Mouse (Mus musculus) gastrocnemius, adult 2 months (tissue): ENCODE data around the gene Ifit1bl2. TPM values are rescaled to one million over a fixed set of nuclear protein-coding genes. Genes with fewer than 3 reads are reported as not detected.
A peak's percentile ranks its signal among the peaks of the same experiment; 100 is the strongest.
"Not testable (repeated sequence)": the region's sequence is repeated elsewhere in the genome, so short reads cannot be mapped to it uniquely, and the experiment has no call there.

Source experiments
- DNase-seq: peaks from one replicate; pipeline ENCODE4 v3.0.0; 2022
- H3K27ac ChIP-seq: fragments of 200-600 bp; 2 replicates; pipeline ENCODE4 v1.8.1; 2022; ENCODE audit warnings: mild to moderate bottlenecking
- H3K4me3 ChIP-seq: fragments of 200-600 bp; 2 replicates; pipeline ENCODE4 v1.8.1; 2022; ENCODE audit warnings: mild to moderate bottlenecking, moderate library complexity
- CTCF ChIP-seq: fragments of 200-600 bp; IDR thresholded peaks from 2 replicates; pipeline ENCODE4 v1.8.1; 2022; ENCODE audit warnings: antibody characterized with exemption, mild to moderate bottlenecking, moderate library complexity
- intact Hi-C: fragments of 180-260 bp; cut with DNase I; formaldehyde crosslinking; loops from one replicate; pipeline ENCODE4 v1.15.1; 2025
- long read RNA-seq, 2 experiments: library from polyadenylated mRNA; stranded (forward); transcript quantifications; one replicate each; pipeline ENCODE4 v2.0.0; 2021
- total RNA-seq, 2 experiments: library from RNA; stranded (reverse); gene quantifications; 2 replicates each; pipeline ENCODE4 v1.2.3; 2021

Gene Ifit1bl2
- under 1 TPM in 1 of 2 experiments, not detected in 1; 0.11 TPM for total RNA-seq
- long read RNA-seq, experiment 1: 0 reads
- long read RNA-seq, experiment 2: 0 reads

GRCm38 (mm10) chr19:34640623-34641022 lies at the start of gene Ifit1bl2, which contains the start of gene Ifit1:
Gene Ifit1bl2, minus strand, starts transcription at chr19:34640743.
Gene Ifit1, plus strand, starts transcription at chr19:34640871.
- Histone ChIP-seq H3K27ac (peak within 1 kb of the TSS; percentile 66), H3K4me3 (peak within 1 kb of the TSS; percentile 67)
- intact Hi-C loops: no loop called here
- TF ChIP-seq CTCF: no peak
- no peak for DNase-seq

DNA sequence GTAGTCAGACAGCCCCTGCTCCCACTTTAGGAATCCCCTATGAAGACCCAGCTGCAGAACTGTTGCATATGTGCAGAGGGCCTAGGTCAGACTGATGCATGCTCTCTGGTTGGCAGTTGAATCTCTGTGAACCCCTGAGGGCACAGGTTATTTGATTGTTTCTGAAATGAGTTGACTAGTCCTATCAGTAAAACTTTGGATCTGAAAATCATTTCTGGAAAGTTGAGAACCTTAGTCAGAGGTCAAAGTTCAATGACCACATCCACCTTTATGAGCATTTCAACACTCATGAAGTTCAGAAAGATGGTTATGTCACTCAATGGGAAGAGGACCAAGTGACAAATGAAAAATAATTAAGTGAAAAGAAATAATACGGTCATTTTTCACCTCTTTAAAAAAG lies 45.0 kb upstream of the Ifit1bl2 start:
- Histone ChIP-seq H3K27ac (no peak overlapping the region), H3K4me3 (no peak overlapping the region)
- no peak for DNase-seq
- TF ChIP-seq CTCF: no peak
- intact Hi-C loops: no loop called here

DNA sequence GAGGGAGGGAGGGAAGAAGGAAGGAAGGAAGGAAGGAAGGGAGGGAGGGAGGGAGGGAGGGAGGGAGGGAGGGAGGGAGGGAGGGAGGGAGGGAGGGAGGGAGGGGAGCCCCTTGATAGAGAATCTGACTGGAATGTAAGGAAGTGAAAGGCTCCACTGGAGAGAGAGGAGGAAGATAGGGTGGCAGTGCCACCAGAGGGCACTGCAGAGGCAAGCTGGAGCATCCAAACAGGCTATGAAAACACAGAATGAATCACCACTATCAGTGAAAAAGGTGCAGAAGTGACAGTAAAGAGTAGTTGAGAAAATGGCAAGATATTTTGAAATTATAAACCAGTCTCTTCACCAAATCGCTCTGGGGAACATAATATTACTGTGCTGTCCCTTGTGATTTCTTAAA lies 44.3 kb upstream of the Ifit1bl2 start:
- intact Hi-C loops: no loop called here
- peak; percentile 26 for DNase-seq
- Histone ChIP-seq H3K4me3 (no peak overlapping the region), H3K27ac (no peak overlapping the region)
- TF ChIP-seq CTCF: peak; percentile 63

DNA sequence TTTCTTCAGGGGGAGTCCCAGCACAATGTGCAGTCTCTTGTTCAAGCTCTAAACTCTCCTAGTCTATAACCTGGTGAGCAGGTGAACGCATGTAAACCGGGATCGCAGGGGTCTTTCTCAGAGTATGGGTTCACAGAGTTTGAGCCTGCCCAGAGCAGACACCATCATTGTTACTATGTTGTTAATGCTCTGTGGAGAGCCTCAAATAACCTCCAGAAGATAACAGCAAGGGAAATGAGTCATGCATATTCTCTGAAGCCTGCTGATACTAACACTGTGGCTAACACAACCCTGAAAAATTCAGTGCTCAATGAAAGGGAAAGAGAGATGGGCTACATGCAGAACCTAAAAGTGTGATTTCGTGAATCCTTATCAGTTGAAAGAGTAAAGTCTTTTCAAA lies 37.9 kb upstream of the Ifit1bl2 start:
- no peak overlapping the region for H3K4me3 ChIP-seq
- no peak for DNase-seq
- intact Hi-C loops: no loop called here
- no peak for TF ChIP-seq CTCF
- no peak overlapping the region for H3K27ac ChIP-seq

DNA sequence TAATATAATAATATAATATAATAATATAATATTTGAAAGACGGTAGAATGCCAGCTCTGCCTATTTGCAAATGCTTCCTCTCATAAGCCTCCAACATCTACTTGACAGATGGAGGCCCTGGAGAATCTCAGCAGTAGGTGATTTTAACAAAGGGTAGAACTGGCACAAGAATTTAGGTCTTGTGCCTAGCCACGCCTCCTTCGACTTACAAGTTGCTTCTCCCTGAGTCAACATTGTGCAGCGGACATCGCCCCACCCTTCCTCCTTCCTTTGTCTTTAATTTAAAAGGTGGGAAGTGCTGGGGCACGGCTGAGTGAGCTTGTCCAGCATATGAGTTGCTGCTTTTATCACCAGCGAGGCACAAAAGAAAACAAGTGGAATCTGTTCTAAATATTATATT lies 32.9 kb upstream of the Ifit1bl2 start:
- peak overlapping the region; percentile 59 for H3K27ac ChIP-seq
- TF ChIP-seq CTCF: no peak
- DNase-seq: peak; percentile 30
- intact Hi-C loops: no loop called here
- H3K4me3 ChIP-seq: no peak overlapping the region

- Histone ChIP-seq H3K4me3 (no peak overlapping the region), H3K27ac (no peak overlapping the region)
- peak; percentile 92 for TF ChIP-seq CTCF
- DNase-seq: peak; percentile 65
- intact Hi-C loops: loop anchor here (1.0 to 10.0 kb wide), 2 partner anchors 107 to 219 kb away; no protein-coding TSS in a partner anchor
Measured at GRCm38 (mm10) chr19:34666127-34666526, 25.6 kb upstream of the Ifit1bl2 start.

DNA sequence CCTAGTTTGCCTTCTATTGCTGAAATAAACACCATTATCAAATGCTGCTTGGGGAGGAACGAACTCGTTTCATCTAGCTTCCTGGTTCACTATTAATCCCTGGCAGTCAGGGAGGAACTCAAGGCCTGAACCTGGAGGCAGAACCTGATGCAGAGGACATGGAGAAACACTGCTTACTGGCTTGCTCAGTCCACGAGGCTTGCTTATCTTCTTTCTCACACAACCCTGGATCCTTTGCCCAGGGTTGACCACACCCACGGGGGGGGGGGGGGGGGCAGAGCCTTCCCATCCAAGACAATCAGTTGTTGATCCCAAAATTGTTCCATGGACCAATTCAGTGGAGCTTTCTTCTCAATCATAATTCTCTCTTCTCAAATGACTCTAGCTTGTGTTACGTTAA lies 22.2 kb upstream of the Ifit1bl2 start:
- no peak for DNase-seq
- no peak for TF ChIP-seq CTCF
- intact Hi-C loops: loop anchor here (2.0 to 10.0 kb wide), 2 partner anchors 116 to 222 kb away; no protein-coding TSS in a partner anchor
- Histone ChIP-seq H3K27ac (no peak overlapping the region), H3K4me3 (no peak overlapping the region)

- Histone ChIP-seq H3K4me3 (peak overlapping the region; percentile 60), H3K27ac (no peak overlapping the region)
- DNase-seq: peak; percentile 68
- intact Hi-C loops: loop anchor here (2.0 to 10.0 kb wide), 2 partner anchors 115 to 223 kb away; no protein-coding TSS in a partner anchor
- peak; percentile 65 for TF ChIP-seq CTCF
Measured at GRCm38 (mm10) chr19:34662067-34662507, 21.5 kb upstream of the Ifit1bl2 start.

DNA sequence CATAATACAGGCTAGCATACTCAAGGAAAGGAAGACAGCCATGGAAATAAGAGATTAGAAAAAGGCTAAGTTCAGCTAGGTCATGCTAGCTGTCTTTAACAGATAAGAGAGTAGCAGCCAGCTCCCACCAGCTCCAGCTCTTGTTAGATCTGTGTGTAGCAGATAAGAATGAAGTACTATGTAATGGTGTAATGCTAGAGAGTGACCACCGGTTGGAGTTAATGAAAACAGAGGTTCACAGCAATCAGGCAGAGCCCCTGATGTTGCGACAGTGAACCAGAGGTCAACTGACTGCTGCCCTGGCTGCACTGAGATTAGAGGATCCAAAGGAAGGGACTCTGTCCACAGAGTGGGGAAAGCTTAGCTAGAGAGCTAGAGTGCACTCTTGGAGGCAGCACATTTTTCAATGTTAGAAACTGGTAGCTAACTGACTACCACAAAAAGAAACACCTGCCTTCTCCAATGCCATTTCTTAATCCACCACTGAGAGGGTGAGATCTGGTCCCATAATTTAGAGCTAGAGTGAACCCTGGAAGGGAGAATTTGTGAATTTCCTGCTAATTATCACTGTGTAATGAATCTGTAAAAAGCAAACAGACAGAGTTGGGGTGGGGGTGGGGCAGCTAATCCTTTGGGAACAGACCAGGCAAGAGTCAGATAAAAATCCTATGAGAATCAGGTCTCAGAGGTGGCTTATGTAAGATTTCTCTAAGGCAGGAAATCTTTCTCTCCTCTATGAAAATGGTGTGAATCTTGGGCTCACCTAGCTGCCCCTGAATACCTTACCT lies 16.2 kb upstream of the Ifit1bl2 start:
- DNase-seq: no peak
- intact Hi-C loops: no loop called here

GRCm38 (mm10) chr19:34655227-34655805 lies 14.8 kb upstream of the Ifit1bl2 start:
- H3K4me3 ChIP-seq: no peak overlapping the region
- no peak for TF ChIP-seq CTCF
- intact Hi-C loops: no loop called here

More for the DNA sequence above, 16.2 kb upstream of the Ifit1bl2 start:
- no peak overlapping the region for H3K27ac ChIP-seq
- TF ChIP-seq CTCF: no peak
- H3K4me3 ChIP-seq: no peak overlapping the region

DNA sequence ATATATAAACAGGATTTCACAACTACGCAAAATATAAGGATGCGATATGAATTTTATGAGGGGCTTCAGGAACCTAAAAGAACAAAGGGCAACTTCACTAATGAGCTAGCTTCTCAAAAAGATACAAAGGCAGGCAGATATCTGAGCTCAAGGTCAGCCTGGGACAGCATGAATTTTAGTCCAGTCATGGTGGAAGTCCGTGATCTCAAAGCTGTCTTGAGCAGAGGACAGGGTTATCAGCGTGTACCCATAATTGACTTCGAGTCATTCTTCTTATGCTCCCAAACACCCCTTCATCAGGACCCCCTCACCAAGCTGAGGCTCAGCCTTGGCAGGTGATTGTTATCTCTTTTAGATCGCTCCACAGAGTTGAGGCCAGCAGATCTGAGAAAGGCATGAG lies 10.5 kb upstream of the Ifit1bl2 start:
- Histone ChIP-seq H3K27ac (no peak overlapping the region), H3K4me3 (no peak overlapping the region)
- no peak for TF ChIP-seq CTCF
- no peak for DNase-seq
- intact Hi-C loops: no loop called here

More at GRCm38 (mm10) chr19:34655227-34655805, 14.8 kb upstream of the Ifit1bl2 start:
- no peak for DNase-seq
- no peak overlapping the region for H3K27ac ChIP-seq

DNA sequence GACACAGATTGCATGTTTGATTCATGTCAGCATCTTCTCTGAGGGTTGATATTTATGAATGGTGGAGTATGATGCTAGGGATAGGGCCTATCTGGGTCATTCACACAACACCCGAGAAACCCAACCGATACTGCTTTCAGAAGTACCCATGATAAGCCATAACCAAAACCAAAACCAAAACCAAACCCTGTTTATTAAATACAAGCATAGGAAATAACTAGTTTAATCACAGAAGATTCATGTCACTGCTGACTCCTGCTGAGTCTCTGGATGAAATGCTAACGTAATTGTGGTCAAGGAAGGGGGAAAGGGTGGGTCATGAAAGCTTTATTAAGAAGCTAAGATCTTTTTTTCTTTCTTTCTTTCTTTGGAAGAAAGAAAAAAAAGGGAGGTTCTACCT lies 9.7 kb upstream of the Ifit1bl2 start:
- intact Hi-C loops: no loop called here
- Histone ChIP-seq H3K27ac (no peak overlapping the region), H3K4me3 (no peak overlapping the region)
- TF ChIP-seq CTCF: no peak
- no peak for DNase-seq

DNA sequence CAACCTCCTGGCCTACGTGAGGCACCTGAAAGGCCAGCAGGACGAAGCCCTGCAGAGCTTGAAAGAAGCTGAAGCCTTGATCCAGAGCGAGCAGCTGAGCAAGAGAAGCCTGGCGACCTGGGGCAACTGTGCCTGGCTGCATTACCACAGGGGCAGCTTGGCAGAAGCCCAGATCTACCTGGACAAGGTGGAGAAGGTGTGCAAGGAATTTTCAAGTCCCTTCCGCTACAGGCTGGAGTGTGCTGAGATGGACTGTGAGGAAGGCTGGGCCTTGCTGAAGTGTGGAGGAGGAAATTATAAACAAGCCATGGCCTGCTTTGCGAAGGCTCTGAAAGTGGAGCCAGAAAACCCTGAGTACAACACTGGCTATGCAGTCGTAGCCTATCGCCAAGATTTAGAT lies 7.1 kb upstream of the Ifit1bl2 start:
- DNase-seq, H3K27ac ChIP-seq, H3K4me3 ChIP-seq, intact Hi-C loops: not testable (repeated sequence)
